Mouse (Mus musculus): ENCODE results near the gene Zfp536.

The Zfp536 gene

DNA sequence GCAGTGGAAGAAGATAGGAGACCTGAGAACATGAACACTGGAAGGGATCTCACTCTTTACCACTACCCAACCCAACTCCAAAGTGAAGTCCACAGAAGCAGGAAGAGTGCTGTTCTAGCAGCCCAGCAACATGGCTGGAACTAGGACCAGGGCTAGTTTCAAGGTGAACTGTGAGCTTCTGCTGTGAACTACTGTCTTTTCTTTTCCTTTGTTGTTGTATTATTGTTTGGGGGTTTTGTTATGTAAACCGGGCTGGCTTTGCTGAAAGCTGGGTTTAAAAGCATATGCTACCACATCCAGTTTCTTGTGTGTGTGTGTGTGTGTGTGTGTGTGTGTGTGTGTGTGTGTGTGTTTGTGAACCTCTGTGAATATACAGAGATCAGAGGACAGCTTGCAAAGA is 216.6 kb downstream of the Zfp536 start:
- DNase-seq (ENCODE audit: low spot score in 2 of 2) = no peak

DNA sequence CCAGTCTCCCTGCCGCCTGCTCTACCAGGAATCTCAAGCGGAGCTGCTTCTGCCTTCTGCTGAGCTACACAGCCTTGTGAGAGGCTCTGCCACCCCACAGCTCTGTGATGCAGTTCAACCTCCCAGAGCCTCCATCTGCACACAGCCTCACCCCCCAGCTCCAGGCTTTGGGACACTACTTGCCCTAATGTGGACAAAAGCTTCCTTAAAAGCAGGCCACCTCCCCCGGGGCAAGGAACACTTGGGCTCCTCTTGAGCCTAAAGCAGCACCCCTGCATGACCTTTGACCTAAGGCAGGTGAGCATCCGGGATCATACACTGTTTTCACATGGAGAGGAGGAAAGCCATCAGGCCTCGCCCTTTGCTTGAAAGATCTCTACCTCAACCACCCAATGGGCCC is 219.0 kb downstream of the Zfp536 start:
- no peak for DNase-seq (ENCODE audit: low spot score in 2 of 2)

- DNase-seq (ENCODE audit: low spot score in 2 of 2) = no peak
Observed at GRCm38 (mm10) chr7:37553646-37554045, 219.8 kb downstream of the Zfp536 start.

DNA sequence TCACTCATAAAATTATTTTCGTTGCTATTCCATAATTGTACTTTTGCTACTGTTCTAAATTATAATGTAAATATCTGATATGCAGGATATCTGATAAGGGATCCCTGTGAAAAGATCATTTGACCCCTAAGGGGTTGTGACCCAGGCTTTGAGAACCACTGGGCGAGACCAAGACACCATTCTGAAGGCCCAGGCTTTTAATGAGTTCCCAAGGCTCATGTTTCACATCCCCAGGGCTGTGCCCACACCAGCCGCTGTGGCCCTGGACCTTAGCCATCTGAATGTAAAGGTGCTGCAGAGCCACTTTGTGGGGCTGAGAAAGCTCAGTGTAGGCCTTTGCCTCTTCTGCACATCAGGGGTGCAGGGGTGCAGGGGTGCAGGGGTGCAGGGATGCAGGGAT is 221.1 kb downstream of the Zfp536 start:
- DNase-seq (ENCODE audit: low spot score in 2 of 2) = no peak

DNA sequence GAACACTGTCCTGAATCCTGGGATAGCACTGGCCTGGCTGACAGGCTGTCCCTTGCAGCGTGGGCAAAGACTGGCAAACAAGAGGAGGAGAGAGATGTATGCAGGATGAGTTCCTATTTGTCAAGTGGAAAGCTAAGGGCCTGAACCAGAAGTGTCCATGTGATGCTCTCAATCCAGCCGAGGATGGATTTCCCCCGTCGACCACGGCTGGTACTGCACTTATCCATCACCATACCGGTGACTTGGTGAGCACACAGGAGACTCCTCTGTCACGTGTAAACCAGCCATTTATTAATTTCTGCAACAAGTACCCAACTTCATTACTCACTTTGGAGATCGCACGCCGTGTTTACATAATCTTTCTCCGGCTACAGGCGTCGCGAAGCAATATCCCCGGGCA is 224.6 kb downstream of the Zfp536 start:
- no peak for DNase-seq (ENCODE audit: low spot score in 2 of 2)

- no peak for DNase-seq (ENCODE audit: low spot score in 2 of 2)
Observed at GRCm38 (mm10) chr7:37544011-37544410, 229.4 kb downstream of the Zfp536 start.

DNA sequence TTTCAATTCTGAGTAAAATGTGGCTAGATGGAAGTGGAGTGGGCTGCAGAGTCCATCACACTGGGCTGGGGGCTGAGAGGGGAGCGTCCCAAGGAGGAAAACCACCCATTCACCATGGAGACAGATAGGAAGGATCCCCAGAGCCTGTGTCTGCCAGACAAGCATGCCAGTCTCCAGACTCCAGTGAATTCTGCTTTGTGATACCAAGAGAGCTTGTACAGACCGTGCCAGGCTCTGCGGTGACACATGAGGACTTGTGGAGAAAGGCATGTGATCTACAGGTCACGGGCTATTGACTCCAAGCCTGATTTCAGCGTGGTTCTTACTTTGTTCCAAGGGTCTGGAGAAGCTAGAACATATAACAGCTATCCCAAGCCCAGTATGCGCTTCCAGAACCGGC is 230.5 kb downstream of the Zfp536 start:
- no peak for DNase-seq (ENCODE audit: low spot score in 2 of 2)

GRCm38 (mm10) chr7:37531166-37531565 is 242.3 kb downstream of the Zfp536 start:
- no peak for DNase-seq (ENCODE audit: low spot score in 2 of 2)

GRCm38 (mm10) chr7:37528311-37528710 is 245.1 kb downstream of the Zfp536 start:
- DNase-seq (ENCODE audit: low spot score in 2 of 2) = no peak

DNA sequence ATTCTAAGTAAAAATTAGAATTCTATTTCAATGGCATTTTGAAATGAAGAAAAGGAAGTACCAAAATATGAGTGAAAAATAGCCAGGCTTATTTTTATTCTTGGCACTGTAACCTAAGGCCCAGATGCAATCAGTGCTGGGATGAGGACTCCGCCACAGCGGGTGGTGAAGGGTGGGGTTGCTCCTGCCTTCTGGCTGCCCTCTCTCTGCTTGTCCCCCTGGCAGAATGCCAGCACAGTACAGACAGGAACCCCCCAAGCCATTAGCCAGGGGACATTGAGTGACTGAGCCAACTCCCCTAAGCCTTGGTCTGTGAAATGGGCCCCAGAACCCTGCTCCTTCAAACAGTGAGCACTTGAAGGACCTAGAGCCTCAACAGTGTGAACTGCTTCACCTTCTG is 245.6 kb downstream of the Zfp536 start:
- DNase-seq (ENCODE audit: low spot score in 2 of 2) = no peak

DNA sequence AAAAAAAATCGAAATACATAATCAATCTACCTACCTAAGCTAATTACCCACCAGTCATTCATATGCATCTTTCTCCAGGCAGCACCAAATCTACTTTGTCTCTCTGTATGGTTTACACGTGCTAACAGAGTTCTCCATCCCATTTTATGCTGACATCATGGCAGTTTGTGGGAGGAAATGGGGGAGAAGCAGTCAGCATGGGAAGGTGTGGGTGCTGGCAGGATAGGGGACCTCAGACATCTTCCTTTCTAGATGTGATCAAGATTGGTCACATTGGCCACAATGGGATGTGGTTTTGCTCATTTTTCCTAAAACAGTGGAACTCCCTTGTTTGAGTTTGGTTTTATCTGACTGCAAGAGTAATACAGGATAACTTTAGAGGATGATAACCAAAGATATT is 252.0 kb downstream of the Zfp536 start:
- no peak for DNase-seq (ENCODE audit: low spot score in 2 of 2)

- DNase-seq (ENCODE audit: low spot score in 2 of 2) = no peak
Observed at GRCm38 (mm10) chr7:37510933-37511675, 262.3 kb downstream of the Zfp536 start.

GRCm38 (mm10) chr7:37509700-37510099 is 263.7 kb downstream of the Zfp536 start:
- DNase-seq (ENCODE audit: low spot score in 2 of 2) = no peak

DNA sequence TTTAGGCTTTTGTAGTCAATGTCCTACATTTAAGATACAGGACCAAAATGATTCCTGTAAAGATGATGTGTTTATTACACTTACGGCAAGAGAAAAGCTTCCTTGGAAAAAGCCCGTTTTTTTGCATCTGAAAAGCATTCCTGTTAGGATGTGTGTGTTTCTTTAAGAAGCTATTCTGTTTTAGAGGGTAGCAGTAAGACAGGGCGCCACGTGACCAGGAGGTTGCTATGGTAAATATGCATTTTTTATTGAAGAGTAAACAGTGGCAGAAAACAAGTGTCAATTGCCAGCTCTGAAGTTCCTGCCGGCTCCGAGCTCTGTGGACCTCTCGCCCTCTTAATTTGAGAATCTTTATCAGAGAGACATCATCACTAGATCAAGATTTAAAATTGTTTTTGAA is 267.9 kb downstream of the Zfp536 start:
- DNase-seq (ENCODE audit: low spot score in 2 of 2) = no peak

DNA sequence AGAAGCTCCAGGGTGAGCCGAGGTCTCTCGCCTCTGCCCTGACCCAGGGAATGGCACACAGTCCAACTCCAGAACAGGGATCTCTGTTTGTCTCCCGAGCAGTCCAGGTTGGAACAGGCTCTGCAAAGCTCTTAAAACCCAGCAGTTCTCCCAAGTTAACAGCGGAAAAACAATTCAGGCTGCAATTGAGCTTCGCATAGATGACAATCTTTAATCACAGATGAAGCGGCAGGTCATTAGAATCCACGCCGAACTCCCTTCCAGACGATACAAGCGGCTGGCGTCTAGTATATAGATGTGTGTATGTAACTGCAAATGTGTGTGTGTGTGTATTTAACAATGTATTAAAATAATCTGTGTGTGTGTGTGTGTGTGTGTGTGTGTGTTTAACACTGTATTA is 268.3 kb downstream of the Zfp536 start:
- no peak for DNase-seq (ENCODE audit: low spot score in 2 of 2)

DNA sequence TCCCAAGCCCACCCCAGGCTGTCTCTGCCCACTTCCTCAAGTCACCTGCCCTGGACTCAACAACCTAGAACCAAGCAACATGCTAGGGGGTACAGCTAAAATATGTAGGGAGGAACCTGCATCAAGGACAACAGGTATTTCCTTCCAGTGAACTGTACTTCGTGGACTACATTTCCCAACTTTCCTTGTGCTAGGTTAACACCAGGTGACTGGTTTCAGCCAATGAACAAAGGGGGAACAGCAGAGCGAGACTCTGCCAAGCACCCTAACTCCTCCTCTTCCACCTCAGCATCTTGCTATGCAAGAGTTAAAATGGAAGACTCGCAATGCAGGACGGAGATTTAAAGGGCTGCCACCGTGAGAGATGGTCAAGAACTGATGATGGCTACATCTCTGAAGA is 274.6 kb downstream of the Zfp536 start:
- no peak for DNase-seq (ENCODE audit: low spot score in 2 of 2)

DNA sequence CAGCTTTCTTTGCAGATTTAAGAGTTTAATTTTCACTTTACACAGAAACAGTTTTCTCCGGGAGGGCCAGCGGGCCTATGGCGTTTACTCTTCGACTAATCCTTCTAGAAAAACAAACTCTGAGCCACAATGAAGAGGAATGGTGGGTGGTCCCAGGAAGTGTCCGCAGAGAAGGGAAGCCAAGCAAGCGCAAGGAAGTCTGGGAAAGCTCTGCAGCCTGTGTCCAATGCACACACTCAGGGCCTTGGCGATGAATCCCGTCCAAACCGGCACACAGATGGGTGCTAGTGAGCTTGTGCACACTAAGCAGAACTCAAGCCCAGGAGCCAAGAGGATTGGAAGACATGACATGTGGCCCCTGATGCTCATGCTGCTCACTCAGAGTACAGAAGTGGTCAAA is 276.9 kb downstream of the Zfp536 start:
- DNase-seq (ENCODE audit: low spot score in 2 of 2) = no peak

- no peak for DNase-seq (ENCODE audit: low spot score in 2 of 2)
Observed at GRCm38 (mm10) chr7:37490312-37490711, 283.1 kb downstream of the Zfp536 start.

DNA sequence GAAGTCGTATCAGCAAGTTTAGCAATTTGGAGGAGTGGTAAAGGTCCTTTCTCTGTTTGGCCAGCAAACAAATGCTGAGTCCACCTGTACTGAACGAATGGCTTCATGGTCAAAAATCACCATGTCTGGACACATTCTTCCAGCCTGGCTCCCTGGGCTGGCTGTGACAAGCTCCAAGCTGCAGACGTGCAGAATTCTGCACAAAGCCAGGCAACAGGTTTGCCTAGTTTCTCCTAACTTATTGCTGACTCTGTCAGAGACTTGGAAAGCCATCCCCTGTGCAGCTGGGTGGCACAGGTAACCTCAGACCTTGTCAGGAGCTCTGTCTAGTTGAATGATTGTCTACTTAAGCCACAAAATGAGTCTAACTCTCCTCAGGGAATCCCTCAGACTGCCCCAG is 288.5 kb downstream of the Zfp536 start:
- DNase-seq (ENCODE audit: low spot score in 2 of 2) = no peak

GRCm38 (mm10) chr7:37482564-37482963 is 290.9 kb downstream of the Zfp536 start:
- no peak for DNase-seq (ENCODE audit: low spot score in 2 of 2)

- DNase-seq (ENCODE audit: low spot score in 2 of 2) = no peak
Observed at GRCm38 (mm10) chr7:37481165-37481564, 292.3 kb downstream of the Zfp536 start.

- DNase-seq (ENCODE audit: low spot score in 2 of 2) = no peak
Observed at GRCm38 (mm10) chr7:37477309-37477708, 296.1 kb downstream of the Zfp536 start.

GRCm38 (mm10) chr7:37475485-37475884 is 298.0 kb downstream of the Zfp536 start:
- no peak for DNase-seq (ENCODE audit: low spot score in 2 of 2)

- DNase-seq (ENCODE audit: low spot score in 2 of 2) = no peak
Observed at GRCm38 (mm10) chr7:37474284-37474683, 299.2 kb downstream of the Zfp536 start.

Data from right cerebral cortex, adult 2 months (tissue).